Mouse (Mus musculus) heart, embryonic 13.5 days (tissue): ENCODE data around the gene Tmem102. TPM values are rescaled to one million over a fixed set of nuclear protein-coding genes. Genes with fewer than 3 reads are reported as not detected.

Source experiments
- ATAC-seq: fragments of 200-750 bp; cut with Nextera tagmentation; 2 replicates; pipeline ENCODE4 v1.8.0; 2017; ENCODE audit warnings: moderate TSS enrichment; ENCODE audit not compliant: insufficient number of reproducible peaks, low FRiP score, low TSS enrichment; ENCODE audit errors: extremely low read depth
- H3K27ac ChIP-seq: fragments of 300-500 bp; sonication (generic); replicated peaks from 2 replicates; pipeline ENCODE4 v1.5.1; 2015; ENCODE audit warnings: moderate library complexity, mild to moderate bottlenecking, inconsistent platforms
- H3K27me3 ChIP-seq: fragments of 300-500 bp; sonication (generic); replicated peaks from 2 replicates; pipeline ENCODE4 v1.6.1; 2015; ENCODE audit warnings: mild to moderate bottlenecking, inconsistent platforms
- H3K36me3 ChIP-seq: fragments of 300-500 bp; sonication (generic); 2 replicates; pipeline ENCODE4 v1.6.1; 2015; ENCODE audit warnings: mild to moderate bottlenecking, inconsistent platforms
- H3K4me1 ChIP-seq: fragments of 300-500 bp; sonication (generic); 2 replicates; pipeline ENCODE4 v1.6.1; 2015; ENCODE audit warnings: inconsistent platforms
- H3K4me2 ChIP-seq: fragments of 300-500 bp; sonication (generic); 2 replicates; pipeline ENCODE4 v1.6.1; 2015; ENCODE audit warnings: inconsistent platforms, mild to moderate bottlenecking, moderate library complexity
- H3K4me3 ChIP-seq: fragments of 300-500 bp; sonication (generic); 2 replicates; pipeline ENCODE4 v1.5.1; 2015; ENCODE audit warnings: moderate library complexity, mild to moderate bottlenecking, inconsistent platforms
- H3K9ac ChIP-seq: fragments of 300-500 bp; sonication (generic); 2 replicates; pipeline ENCODE4 v1.6.1; 2015; ENCODE audit warnings: inconsistent platforms, mild to moderate bottlenecking, moderate library complexity
- H3K9me3 ChIP-seq: fragments of 300-500 bp; sonication (generic); 2 replicates; pipeline ENCODE4 v1.6.1; 2016; ENCODE audit warnings: inconsistent platforms
- WGBS: fragments of 180-500 bp; shearing (Covaris S2); methylation state at CpG from one replicate; pipeline ENCODE4 v1.1.7; 2015; ENCODE audit warnings: mixed read lengths; 5-methylcytosine and 5-hydroxymethylcytosine counted together
- polyA plus RNA-seq: library from polyadenylated mRNA; unstranded; fragments of >200 nt; fragmentation: Nextera tagmentation; extraction: Ambion mirVana; gene quantifications from 2 replicates; pipeline ENCODE4 v1.2.1, GENCODE M21; 2015

The Tmem102 gene
- polyA plus RNA-seq, 1 experiment from 2014 or later: 1.8 TPM

GRCm38 (mm10) chr11:69801379-69801977, 3.9 kb downstream of the Tmem102 start, which contains the start of gene Fgf11:
Gene Fgf11 (minus strand): TSS chr11:69801857.
- 2% methylated on average over 33 of the region's 33 CpGs for WGBS
- H3K4me3 ChIP-seq: peak within 1 kb of the TSS; percentile 67
- H3K4me1 ChIP-seq: peaks cover 66% of the 10 kb centered on the region
- H3K9ac ChIP-seq: peak within 1 kb of the TSS; percentile 87
- peak within 1 kb of the TSS; percentile 82 for H3K4me2 ChIP-seq
- peak within 1 kb of the TSS; percentile 78 for H3K27ac ChIP-seq
- peaks cover 3% of the 10 kb centered on the region; the same call in 1 of the 2 replicates for H3K9me3 ChIP-seq
- ATAC-seq: no peak
- no peaks in the 10 kb centered on the region for H3K36me3 ChIP-seq
- H3K27me3 ChIP-seq: peaks cover 83% of the 10 kb centered on the region

- H3K4me3 ChIP-seq: peak overlapping the region; percentile 67
- no peaks in the 10 kb centered on the region for H3K9me3 ChIP-seq
- under 1% methylated on average over 36 of the region's 36 CpGs for WGBS
- peak overlapping the region; percentile 82 for H3K4me2 ChIP-seq
- H3K4me1 ChIP-seq: peaks cover 72% of the 10 kb centered on the region
- ATAC-seq: 0 out of 2 replicates have a peak, but pooled peaks have one; percentile 2
- peak overlapping the region; percentile 78 for H3K27ac ChIP-seq
- peak overlapping the region; percentile 87 for H3K9ac ChIP-seq
- H3K36me3 ChIP-seq: no peaks in the 10 kb centered on the region
- H3K27me3 ChIP-seq: peaks cover 78% of the 10 kb centered on the region
These were observed 4.8 kb downstream of the Tmem102 start for GRCm38 (mm10) chr11:69800392-69801197.

GRCm38 (mm10) chr11:69800138-69800391, 5.4 kb downstream of the Tmem102 start:
- Histone ChIP-seq H3K4me3 (peak overlapping the region; percentile 67), H3K9ac (peak overlapping the region; percentile 87), H3K4me1 (peaks cover 69% of the 10 kb centered on the region), H3K27ac (peak overlapping the region; percentile 78), H3K27me3 (peaks cover 72% of the 10 kb centered on the region), H3K9me3 (no peaks in the 10 kb centered on the region), H3K4me2 (peak overlapping the region; percentile 82), H3K36me3 (no peaks in the 10 kb centered on the region)
- ATAC-seq: no peak
- WGBS: 2% methylated on average over 11 of the region's 11 CpGs

- Histone ChIP-seq H3K4me1 (peaks cover 67% of the 10 kb centered on the region), H3K36me3 (no peaks in the 10 kb centered on the region), H3K4me2 (peak overlapping the region; percentile 82), H3K9me3 (no peaks in the 10 kb centered on the region), H3K27me3 (peaks cover 68% of the 10 kb centered on the region), H3K9ac (peak overlapping the region; percentile 87), H3K4me3 (peak overlapping the region; percentile 67), H3K27ac (no peak overlapping the region)
- 25% methylated on average over 12 of the region's 12 CpGs for WGBS
- ATAC-seq: no peak
These were observed 5.9 kb downstream of the Tmem102 start for GRCm38 (mm10) chr11:69799394-69800137.

- Histone ChIP-seq H3K27me3 (peaks cover 62% of the 10 kb centered on the region), H3K36me3 (no peaks in the 10 kb centered on the region), H3K4me1 (peaks cover 53% of the 10 kb centered on the region), H3K4me3 (no peak overlapping the region), H3K27ac (no peak overlapping the region), H3K9me3 (no peaks in the 10 kb centered on the region), H3K9ac (no peak overlapping the region), H3K4me2 (no peak overlapping the region)
- 66% methylated on average over 7 of the region's 7 CpGs for WGBS
- ATAC-seq: no peak
These were observed 7.5 kb downstream of the Tmem102 start for GRCm38 (mm10) chr11:69797924-69798323.

- WGBS: 4% methylated on average over 13 of the region's 13 CpGs
- Histone ChIP-seq H3K9me3 (no peaks in the 10 kb centered on the region), H3K27me3 (peaks cover 45% of the 10 kb centered on the region), H3K27ac (no peak overlapping the region), H3K4me1 (peaks cover 38% of the 10 kb centered on the region), H3K36me3 (no peaks in the 10 kb centered on the region), H3K4me2 (peak overlapping the region; percentile 99), H3K4me3 (peak overlapping the region; percentile 64), H3K9ac (peak overlapping the region; percentile 80)
- ATAC-seq: no peak
These were observed 9.4 kb downstream of the Tmem102 start for GRCm38 (mm10) chr11:69795983-69796435.

GRCm38 (mm10) chr11:69795168-69795982, 10.0 kb downstream of the Tmem102 start, which contains the start of gene Chrnb1:
Gene Chrnb1 (minus strand): TSS chr11:69795943.
- ATAC-seq: peak; percentile 97
- Histone ChIP-seq H3K27me3 (peaks cover 40% of the 10 kb centered on the region), H3K9me3 (no peaks in the 10 kb centered on the region), H3K27ac (peak within 1 kb of the TSS; percentile 57), H3K9ac (peak within 1 kb of the TSS; percentile 80), H3K4me1 (peaks cover 32% of the 10 kb centered on the region), H3K36me3 (no peaks in the 10 kb centered on the region), H3K4me3 (peak within 1 kb of the TSS; percentile 64), H3K4me2 (peak within 1 kb of the TSS; percentile 99)
- 1% methylated on average over 52 of the region's 52 CpGs for WGBS

GRCm38 (mm10) chr11:69793429-69793828, 12.0 kb downstream of the Tmem102 start:
- WGBS: 61% methylated on average over 5 of the region's 5 CpGs
- no peak for ATAC-seq
- H3K27me3 ChIP-seq: peaks cover 28% of the 10 kb centered on the region
- no peaks in the 10 kb centered on the region for H3K9me3 ChIP-seq
- H3K4me2 ChIP-seq: no peak overlapping the region
- no peak overlapping the region for H3K27ac ChIP-seq
- no peak overlapping the region for H3K4me3 ChIP-seq
- no peaks in the 10 kb centered on the region for H3K36me3 ChIP-seq
- no peak overlapping the region for H3K9ac ChIP-seq
- peaks cover 21% of the 10 kb centered on the region for H3K4me1 ChIP-seq

- no peaks in the 10 kb centered on the region for H3K36me3 ChIP-seq
- H3K4me2 ChIP-seq: no peak overlapping the region
- peaks cover 21% of the 10 kb centered on the region for H3K4me1 ChIP-seq
- 70% methylated on average over 5 of the region's 5 CpGs for WGBS
- H3K27me3 ChIP-seq: peaks cover 11% of the 10 kb centered on the region
- H3K9ac ChIP-seq: no peak overlapping the region
- no peaks in the 10 kb centered on the region for H3K9me3 ChIP-seq
- no peak for ATAC-seq
- no peak overlapping the region for H3K4me3 ChIP-seq
- H3K27ac ChIP-seq: no peak overlapping the region
These were observed 14.0 kb downstream of the Tmem102 start for GRCm38 (mm10) chr11:69791420-69791819.

GRCm38 (mm10) chr11:69789431-69789830, 16.0 kb downstream of the Tmem102 start:
- WGBS: 45% methylated on average over 5 of the region's 5 CpGs
- ATAC-seq: no peak
- no peaks in the 10 kb centered on the region for H3K9me3 ChIP-seq
- no peak overlapping the region for H3K27ac ChIP-seq
- H3K36me3 ChIP-seq: no peaks in the 10 kb centered on the region
- peaks cover 18% of the 10 kb centered on the region; the same call in 1 of the 2 replicates for H3K4me1 ChIP-seq
- no peak overlapping the region for H3K4me3 ChIP-seq
- no peak overlapping the region for H3K9ac ChIP-seq
- peaks cover 8% of the 10 kb centered on the region; the same call in 1 of the 2 replicates for H3K27me3 ChIP-seq
- no peak overlapping the region for H3K4me2 ChIP-seq
